Mouse (Mus musculus): ENCODE results near the gene D10Wsu102e.
"Not testable (repeated sequence)": the region's sequence is repeated elsewhere in the genome, so short reads cannot be mapped to it uniquely, and the experiment has no call there.

The D10Wsu102e gene

DNA sequence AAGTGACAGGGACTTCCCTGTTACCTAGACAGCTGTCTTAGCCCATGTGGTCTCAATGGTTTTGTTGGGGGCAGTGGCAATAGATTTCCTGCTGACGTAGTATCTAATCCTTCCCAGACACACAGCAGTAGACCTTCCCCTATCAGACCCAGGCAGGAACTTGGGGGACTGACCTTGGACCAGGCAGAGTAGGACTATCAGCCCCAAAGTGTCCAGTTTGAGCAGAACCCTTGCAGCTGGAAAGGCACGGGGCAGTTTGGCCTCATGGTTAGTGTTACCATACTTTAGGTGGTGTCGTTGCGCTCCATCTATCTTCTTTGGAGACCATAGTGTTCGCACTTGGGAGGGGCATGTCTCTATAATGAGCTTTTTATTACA is 13.7 kb upstream of the D10Wsu102e start:
- DNase-seq (ENCODE audit: low spot score in 2 of 2): no peak

DNA sequence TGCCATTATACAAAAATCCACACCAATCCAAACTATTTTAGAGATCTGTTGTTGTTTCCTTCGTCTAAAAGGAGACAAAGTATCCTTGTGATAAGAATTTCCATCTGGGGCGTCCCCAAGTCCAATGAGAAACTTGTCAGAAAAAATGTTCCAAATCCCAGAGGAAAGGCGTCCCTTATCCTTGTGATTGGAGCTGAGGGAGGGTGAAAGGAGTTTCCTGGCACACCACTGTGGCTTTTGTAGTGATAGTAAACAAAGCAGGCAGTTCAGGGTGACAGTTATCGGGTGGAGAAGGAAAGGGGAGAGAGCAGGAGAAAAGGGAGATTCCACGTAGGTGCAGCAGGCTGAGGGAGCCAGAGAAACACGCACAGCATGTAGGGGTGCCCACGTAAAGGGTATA is 12.5 kb upstream of the D10Wsu102e start:
- DNase-seq (ENCODE audit: low spot score in 2 of 2): no peak

- DNase-seq (ENCODE audit: low spot score in 2 of 2): no peak
These were observed 9.3 kb upstream of the D10Wsu102e start for GRCm38 (mm10) chr10:83350689-83351088.

GRCm38 (mm10) chr10:83351779-83352178 is 8.2 kb upstream of the D10Wsu102e start:
- not testable (repeated sequence) for DNase-seq (ENCODE audit: low spot score in 2 of 2)

- peak in 1 of 2 experiments; percentile 29 for DNase-seq (ENCODE audit: low spot score in 2 of 2)
These were observed 6.2 kb upstream of the D10Wsu102e start for GRCm38 (mm10) chr10:83353680-83354332.

DNA sequence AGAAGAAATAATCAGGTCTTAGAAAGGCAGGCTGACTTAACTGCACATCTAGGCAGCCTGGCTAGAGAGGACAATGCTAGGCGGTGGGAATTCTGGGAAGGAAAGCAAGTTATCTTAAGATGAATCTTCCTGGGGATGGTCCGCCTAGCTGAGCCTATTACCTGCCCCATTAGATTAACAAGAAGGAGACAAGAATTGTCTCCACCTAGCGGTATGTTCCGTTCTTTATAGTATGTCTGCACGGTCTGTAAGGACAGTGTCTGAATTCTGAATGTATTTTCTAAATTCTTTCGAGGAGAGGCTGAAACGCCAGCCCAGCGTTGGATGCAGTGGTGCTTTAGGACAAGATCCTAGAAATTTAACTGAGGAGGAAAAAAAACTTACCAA is 5.7 kb upstream of the D10Wsu102e start:
- DNase-seq (ENCODE audit: low spot score in 2 of 2): no peak

- DNase-seq (ENCODE audit: low spot score in 2 of 2): no peak
These were observed 3.6 kb upstream of the D10Wsu102e start for GRCm38 (mm10) chr10:83356416-83356815.

- no peak for DNase-seq (ENCODE audit: low spot score in 2 of 2)
These were observed 570 bp upstream of the D10Wsu102e start for GRCm38 (mm10) chr10:83359451-83359850.

- no peak for DNase-seq (ENCODE audit: low spot score in 2 of 2)
These were observed 335 bp downstream of the D10Wsu102e start for GRCm38 (mm10) chr10:83360356-83360755.

DNA sequence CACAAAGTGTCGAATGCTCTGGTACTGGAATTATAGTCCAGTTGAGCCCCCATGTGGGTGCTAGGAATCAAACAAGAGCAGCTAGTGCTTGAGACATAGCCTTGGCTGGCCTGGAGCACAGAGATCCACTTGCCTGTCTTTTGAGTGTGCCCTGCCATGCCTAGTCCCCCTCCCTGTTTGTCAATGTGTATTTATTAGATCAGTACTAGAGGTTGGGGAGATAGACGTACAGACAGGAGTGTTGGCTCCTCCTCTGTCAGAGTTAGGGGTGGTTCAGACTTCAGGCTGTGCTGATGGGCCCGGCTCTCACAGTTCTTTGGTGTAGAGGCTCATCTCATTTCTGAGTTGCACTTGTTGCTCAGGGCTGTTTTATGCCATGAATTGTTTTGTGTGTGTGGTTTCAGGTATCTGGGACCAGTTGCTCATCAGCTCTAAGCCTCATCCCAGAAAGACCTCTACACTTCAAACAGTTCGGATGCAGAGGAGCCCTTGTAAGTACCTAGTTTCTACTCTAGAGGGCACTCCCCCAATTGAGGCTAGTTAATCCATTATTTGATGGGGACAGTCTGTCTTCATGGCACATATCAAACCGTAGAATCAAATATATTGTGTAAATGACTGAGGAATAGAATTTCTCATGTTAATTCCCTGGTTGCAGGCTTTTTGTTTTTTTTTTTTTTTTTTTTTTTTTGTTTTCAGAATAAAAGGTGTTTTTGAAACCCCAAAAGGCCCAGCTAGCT is 1.8 kb downstream of the D10Wsu102e start:
- no peak for DNase-seq (ENCODE audit: low spot score in 2 of 2)

GRCm38 (mm10) chr10:83363451-83363850 is 3.4 kb downstream of the D10Wsu102e start:
- no peak for DNase-seq (ENCODE audit: low spot score in 2 of 2)

- DNase-seq (ENCODE audit: low spot score in 2 of 2): no peak
These were observed 8.9 kb downstream of the D10Wsu102e start for GRCm38 (mm10) chr10:83368918-83369317.

GRCm38 (mm10) chr10:83374045-83374656 is 14.1 kb downstream of the D10Wsu102e start:
- DNase-seq (ENCODE audit: low spot score in 2 of 2): no peak

DNA sequence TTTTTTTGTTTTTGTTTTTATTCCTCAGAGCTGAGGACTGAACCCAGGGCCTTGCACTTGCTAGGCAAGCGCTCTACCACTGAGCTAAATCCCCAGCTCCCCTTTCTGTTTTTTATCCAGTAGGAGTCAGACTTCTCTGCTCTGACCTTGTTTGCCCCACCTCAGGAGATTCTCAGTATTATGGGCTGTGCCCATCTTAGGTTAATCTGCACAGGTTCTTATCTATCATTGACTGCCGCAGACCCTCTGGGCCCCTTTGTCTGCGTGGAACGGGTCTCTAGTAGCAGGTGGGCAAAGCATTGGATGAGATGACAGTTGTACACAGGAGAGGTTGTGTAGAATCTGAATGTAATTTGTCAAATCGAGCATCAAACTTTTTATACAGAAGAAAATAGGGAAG is 15.4 kb downstream of the D10Wsu102e start:
- not testable (repeated sequence) for DNase-seq (ENCODE audit: low spot score in 2 of 2)

DNA sequence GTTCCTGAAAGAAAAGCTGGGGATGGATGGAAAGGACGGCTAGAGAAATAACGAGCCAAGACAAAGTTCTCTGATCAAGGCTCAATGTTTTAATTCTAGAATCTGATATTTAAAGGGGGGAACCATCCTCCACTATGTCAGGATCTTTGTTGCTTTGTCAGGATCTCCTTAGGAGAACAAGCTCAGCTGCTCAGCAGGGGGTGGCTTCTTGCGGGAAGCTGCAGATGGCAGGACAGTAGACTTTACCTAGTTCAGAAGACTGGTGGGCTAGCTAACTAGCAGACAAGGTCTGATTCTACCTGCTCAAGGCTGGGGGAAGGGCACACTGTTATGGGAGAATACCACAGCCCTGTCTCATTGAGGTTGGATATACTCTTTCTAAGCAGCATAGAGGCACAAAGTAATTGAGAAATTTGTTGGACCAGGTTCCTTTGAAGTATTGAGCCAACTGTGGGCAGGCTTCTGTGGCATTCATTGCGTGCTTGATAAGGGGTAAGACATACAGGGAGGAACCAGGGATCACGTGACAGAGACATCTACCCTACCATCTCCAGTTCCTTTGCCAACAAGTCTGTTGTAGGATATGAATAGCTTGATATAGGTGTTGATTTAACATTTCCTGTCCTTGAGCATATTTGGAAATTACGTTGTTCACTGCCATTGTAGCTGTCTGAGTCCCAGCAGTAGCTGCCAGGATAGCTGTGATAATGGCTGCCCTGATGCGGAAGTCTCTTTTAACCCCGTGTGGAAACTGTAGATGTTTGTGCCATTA is 17.1 kb downstream of the D10Wsu102e start:
- no peak for DNase-seq (ENCODE audit: low spot score in 2 of 2)

GRCm38 (mm10) chr10:83378083-83378833 is 18.2 kb downstream of the D10Wsu102e start:
- DNase-seq (ENCODE audit: low spot score in 2 of 2): no peak

GRCm38 (mm10) chr10:83380501-83380900 is 20.5 kb downstream of the D10Wsu102e start:
- DNase-seq (ENCODE audit: low spot score in 2 of 2): no peak

- DNase-seq (ENCODE audit: low spot score in 2 of 2): no peak
These were observed 22.5 kb downstream of the D10Wsu102e start for GRCm38 (mm10) chr10:83382528-83382927.

DNA sequence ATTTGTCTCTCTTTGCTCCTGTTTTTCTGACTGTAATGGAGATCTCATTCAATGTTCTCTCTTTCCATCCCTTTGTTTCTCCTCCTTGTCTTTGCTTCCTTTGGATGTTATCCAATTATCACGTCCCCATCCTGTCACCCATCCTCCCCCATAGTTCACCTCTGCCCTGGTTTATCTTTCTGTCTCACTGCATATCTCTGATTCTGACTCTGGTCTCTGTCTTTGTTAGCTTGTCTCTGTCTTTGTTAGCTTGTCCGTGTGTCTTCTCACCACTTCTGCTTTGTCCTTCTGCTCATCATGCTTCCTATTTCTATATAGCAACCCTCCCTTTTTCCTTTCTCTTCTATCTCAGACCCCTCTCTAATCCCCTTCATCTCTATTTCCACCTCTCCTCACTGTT is 23.0 kb downstream of the D10Wsu102e start:
- no peak for DNase-seq (ENCODE audit: low spot score in 2 of 2)

DNA sequence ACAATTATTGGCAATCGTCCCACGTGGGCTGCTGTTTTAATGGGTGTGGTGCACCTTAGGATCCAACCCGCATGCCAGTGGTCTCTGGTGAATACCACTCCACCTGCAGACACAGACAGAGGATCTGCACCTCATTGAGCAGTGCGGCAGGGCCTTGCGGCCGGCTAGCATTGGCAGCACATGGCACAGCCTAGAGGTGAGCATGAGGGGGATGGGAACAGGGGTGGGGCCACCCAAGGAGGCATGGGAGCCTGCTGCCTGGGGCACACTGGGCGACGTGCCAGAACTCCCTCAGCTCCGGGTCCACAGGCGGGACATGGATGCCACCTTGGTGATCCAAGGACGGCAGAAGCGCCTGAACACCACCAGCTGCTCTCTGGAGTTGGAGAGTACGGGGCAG is 23.8 kb downstream of the D10Wsu102e start:
- no peak for DNase-seq (ENCODE audit: low spot score in 2 of 2)

- no peak for DNase-seq (ENCODE audit: low spot score in 2 of 2)
These were observed 24.6 kb downstream of the D10Wsu102e start for GRCm38 (mm10) chr10:83384456-83385215.
